13 mouse cellular contexts compared by ENCODE assay signal in the genomic region with DNA sequence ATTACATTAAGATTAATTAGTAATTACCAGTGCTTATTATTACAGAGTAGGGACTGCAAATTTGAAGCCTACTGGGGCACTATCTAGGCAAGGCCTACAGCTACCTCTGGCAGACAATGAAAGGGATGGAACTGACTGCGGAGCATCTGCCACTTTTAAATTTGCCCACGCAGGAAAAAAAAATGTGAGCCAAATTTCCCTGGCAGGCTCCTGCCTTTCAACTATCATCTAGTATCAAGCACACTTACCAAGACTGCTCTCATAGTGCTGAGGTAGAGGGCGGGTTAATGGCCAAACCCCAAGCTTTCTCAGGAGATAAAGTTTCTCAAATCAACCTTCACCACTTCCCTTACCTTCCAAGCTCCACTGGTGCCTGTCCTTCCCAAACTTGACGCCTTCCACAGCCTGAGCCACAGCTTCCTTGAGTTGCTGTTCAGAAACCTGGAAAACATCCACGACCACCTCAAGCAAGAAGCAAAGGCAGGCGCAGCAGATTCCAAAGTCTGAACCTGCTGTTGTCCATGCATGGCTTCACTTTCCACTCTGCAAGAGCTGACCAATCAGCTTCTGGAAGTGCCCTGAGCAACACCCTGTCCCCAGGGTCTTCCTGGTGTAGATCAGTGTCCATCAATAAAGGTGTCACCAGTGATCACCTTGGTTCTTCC. TPM values are rescaled to one million over a fixed set of nuclear protein-coding genes. Genes with fewer than 3 reads are reported as not detected.
A peak's percentile ranks its signal among the peaks of the same experiment; 100 is the strongest.
DNase-seq lines count a peak whose midpoint lies in the region; ATAC-seq lines count a peak whose summit lies in the region.
"Had no signal": no experiment of that assay in that cellular context is flagged by ENCODE, and none has a peak within 500 bp of the region (broad histone marks: within the 10 kb centered on the region; RNA-seq: fewer than 3 reads in every experiment).

No protein-coding gene starts in this region.

- peak; percentile 85 for ATAC-seq in frontal cortex, adult (ENCODE audit: low TSS enrichment)
- ATAC-seq: midbrain, embryonic 15.5 days had no signal

- intact Hi-C loops in heart, postnatal 25 days (cut with DNase I), result no loop called here
- intact Hi-C loops in heart, postnatal 10 days (cut with DNase I), result loop anchor here (10.0 kb wide), 1 partner anchor 422 kb away; the partner anchor contains the start of gene Cemip

- DNase-seq in frontal cortex, postnatal 14 days (ENCODE audit: low spot score in 2 of 2), result no peak
- DNase-seq in cerebellum, adult 11-12 months, result peak; percentile 61
- DNase-seq in kidney, adult 9 months, result peak; percentile 57
- DNase-seq in layer of hippocampus, postnatal 10 days (ENCODE audit: low spot score in 2 of 2), result peak; percentile 41 to 51
- no peak for DNase-seq in heart, postnatal 25 days (ENCODE audit: low spot score)
- no peak for DNase-seq in urinary bladder, postnatal 25 days (ENCODE audit: low spot score)
- DNase-seq in heart, postnatal 10 days, result no peak
- DNase-seq: heart, adult 18-20 months; heart, postnatal 36 days; lung, adult 18-20 months; thymus, postnatal 25 days had no signal

RNA-seq across cellular contexts. Expression of gene Stard5, which starts 31.1 kb away (rescaled TPM):
- 10 to 100 TPM; 13.4 to 16.4 TPM for total RNA-seq in layer of hippocampus, postnatal 10 days (2021)
- 10 to 100 TPM; 11.0 to 11.9 TPM for total RNA-seq in heart, postnatal 25 days (2021)
- total RNA-seq in heart, postnatal 10 days (2021), result 10 to 100 TPM; 19.5 to 22.9 TPM

Comparison
In these comparisons a context has a peak if more than half of its experiments do, and no peak if none do; other contexts are left out.
1. DNase-seq: peak in cerebellum, adult 11-12 months (single experiment), kidney, adult 9 months (single experiment) and layer of hippocampus, postnatal 10 days (2 of 2); none in frontal cortex, postnatal 14 days (0 of 2), heart, postnatal 25 days (single experiment), urinary bladder, postnatal 25 days (single experiment) and heart, postnatal 10 days (0 of 2).